Mouse (Mus musculus) spleen, embryonic (tissue): Measurements from ENCODE around the gene Dhx32.

Source experiments
- CTCF ChIA-PET: fragments of 350-600 bp; sonication (Branson Sonifier 250); formaldehyde crosslinking; loops from one replicate; lab custom pipeline; 2022; lab: Charles Lee

The Dhx32 gene

DNA sequence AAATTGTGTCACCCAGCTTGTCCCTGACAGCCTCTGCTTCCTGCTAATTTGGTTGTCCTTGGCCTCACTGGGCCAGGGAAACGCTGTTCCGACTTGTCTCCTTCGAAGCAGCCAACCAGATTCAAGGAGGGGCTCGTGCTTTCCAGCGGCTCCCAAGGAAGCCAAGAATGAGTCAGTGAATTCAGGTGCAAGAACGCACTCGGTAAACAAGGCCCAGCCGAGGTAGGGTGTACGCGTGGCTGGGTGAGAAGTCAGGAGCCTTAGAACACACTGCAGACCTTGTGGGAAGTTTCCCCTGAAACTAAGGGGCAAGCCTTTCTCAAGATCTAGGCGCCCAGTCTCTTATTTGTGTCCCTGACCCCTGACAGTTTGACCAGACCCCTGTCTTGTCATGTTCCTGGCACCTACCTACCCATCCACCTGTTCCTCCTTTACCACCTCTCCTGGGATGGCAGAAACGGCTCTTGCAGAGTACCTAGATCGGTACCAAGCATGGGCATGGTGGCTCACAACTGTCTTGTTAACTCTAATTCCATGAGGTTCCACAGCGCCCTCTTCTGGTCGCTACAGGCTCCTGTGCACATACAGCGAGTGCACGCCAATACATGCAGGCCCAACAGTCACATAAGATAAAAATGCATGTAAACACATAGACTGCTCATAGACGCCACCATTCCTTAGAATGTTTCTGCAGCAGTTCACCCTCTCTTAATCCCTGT is at the start of gene Dhx32:
TSS of gene Dhx32 (minus strand) at position 10 of the 719 bp plus-strand sequence.
- CTCF ChIA-PET: no interaction called here

DNA sequence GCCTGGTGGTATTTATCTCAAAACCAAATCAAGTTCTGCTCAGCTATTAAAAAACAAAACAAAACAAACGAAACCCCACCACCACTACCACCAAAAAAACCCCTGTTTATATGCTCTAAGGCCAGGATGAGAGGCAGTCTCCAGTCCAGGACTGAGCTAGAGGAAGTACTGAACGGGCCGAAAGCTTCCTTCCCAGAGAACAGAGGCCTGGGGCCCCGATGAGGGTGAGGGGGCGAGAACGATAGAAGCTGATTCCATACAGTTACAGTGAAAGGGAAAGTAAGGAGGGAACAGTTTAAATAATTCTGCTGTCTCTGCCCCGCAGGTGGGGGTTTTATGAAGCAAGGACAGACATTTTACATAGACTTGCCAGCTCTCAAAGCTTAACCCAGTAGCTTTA is 47.1 kb upstream of the Dhx32 start:
- CTCF ChIA-PET: no interaction called here

DNA sequence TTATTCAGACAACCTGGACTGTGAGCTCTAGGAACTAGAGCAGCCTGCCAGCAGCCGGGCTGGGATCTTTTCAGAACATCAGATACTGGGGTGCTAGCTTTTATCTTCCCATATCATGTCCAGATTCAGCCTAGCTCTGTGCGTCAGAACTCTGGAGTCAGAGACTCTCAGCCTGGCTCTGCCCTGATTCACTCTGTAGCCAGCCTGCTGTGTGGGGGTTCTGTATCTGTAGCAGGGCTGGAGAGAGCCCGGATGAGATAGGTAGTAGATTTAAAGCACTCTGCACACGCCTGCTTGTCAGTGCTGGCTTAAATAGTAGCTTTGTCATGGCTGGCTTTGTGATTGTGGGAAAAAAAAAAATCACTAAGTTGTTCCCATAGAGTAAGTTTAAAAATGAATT is 46.0 kb upstream of the Dhx32 start:
- CTCF ChIA-PET: interaction anchor here (0.6 kb wide), 1 partner anchor 29 kb away, joined by 5 read pairs; no protein-coding TSS in a partner anchor

DNA sequence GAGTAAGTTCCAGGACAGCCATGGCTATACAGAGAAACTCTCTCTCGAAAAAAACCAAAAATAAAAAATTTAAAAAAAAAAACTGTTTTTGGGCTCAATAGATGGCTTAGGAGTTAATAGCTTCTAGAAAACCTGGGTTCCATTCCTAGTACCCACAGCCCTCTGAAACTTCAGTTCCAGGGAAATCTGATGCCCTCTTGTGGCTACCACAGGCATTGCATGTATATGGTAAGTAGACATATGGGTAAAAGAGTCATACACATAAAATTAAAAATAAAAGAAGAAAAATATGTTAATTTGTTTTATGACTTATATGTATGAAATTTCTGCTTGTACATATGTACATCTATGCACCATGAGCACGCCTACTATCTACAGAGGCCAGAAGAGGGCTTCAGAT is 42.1 kb upstream of the Dhx32 start:
- CTCF ChIA-PET: no interaction called here

DNA sequence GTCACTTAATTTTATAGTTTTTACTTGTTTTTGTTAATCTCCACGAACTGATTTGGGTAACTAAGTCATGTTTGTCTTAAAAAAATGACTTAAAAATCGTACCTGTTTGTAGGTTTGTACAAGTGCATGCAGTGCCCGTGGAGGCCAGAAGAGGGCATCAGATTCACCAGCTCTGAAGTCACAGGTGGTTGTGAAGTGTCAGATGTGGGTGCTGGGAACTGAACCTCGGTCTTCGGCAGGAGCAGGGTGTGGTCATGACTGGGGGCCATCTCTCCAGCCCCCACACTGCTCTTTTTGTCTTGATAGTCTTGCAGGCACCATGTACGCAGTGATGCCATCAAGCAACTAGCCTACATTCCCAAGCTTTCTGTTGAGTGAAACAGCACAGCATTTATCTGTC is 41.2 kb upstream of the Dhx32 start:
- CTCF ChIA-PET: no interaction called here

DNA sequence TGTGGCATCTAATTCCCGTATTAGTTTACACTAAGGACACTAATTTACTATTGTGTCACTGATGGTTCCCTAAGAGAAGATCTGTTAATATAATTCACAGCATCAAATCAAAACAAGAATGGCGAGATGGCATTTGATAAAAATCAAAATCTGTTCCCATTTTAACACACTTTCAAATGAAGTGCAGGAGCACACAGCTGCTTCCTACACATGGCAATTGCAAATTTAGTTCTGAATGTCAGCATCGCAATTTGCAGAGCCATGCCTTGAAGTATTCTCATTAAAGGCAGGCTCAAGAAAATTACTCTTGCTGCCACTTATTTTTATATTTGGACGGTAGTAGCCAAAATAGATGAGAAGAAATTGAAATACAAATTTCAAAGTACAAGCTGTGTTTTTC is 30.8 kb upstream of the Dhx32 start:
- CTCF ChIA-PET: no interaction called here

DNA sequence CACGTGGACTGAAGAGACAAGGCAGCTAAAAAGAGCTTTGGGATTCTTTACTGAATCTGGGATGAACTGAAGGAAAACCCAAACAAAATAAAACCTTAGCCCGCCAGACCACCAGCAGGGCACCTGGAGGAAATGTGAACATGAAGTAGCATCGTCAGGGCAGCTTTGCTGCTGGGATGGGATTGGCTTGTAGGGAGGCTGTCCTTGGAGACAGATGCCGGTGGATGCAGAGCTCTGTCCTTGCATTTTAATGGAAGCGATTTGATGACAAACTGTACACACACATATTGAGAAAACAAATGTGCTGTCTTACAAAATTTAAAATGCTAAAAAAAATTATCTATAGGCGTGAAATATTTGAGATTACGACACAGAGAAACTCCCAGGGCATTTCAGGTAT is 30.4 kb upstream of the Dhx32 start:
- CTCF ChIA-PET: no interaction called here

DNA sequence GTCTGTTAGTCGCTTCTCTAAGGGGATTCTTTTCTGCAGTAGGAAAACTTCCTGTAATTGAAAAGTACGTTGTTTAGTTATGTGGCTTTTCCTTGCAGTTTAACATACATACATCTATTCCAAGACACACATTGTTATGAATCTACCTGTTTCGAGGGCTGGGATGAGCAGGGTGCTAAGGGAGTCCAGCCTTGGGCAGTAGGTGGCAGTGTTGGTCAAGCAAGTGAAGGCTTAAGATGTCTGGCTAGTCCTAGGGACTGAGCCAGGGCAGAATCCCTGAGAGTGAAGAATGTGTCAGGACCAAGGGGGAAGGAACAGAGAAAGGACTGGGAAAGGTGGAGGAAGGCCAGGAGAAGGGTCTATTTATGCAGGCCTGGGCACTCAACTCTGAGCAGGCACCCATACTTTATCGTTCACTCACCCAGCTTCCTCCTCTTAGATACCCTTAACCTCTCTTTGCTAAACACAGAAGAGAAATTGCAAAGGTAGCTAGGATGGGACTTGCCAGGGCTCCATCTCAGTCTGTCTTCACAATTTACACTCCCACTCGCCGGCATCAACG is 23.2 kb upstream of the Dhx32 start:
- CTCF ChIA-PET: no interaction called here

DNA sequence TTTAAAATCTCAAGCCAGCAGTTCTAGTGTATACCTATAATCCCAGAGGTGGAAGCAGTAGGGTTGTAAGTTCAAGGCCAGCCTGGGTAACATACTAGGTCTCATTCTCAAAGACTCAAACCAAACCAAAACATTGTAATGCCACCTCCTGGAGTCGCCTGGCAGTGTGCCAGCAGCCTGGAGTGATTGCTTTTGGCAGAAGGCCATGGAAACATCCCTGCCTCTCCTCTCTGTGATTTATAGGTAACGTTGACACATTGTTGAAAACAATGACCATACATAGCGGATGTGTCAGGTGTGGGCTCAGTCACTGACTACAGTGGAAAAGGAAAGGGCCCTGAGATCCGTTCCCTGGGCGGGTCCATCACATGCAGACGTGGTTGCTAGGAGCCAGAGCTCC is 19.3 kb upstream of the Dhx32 start:
- CTCF ChIA-PET: no interaction called here

DNA sequence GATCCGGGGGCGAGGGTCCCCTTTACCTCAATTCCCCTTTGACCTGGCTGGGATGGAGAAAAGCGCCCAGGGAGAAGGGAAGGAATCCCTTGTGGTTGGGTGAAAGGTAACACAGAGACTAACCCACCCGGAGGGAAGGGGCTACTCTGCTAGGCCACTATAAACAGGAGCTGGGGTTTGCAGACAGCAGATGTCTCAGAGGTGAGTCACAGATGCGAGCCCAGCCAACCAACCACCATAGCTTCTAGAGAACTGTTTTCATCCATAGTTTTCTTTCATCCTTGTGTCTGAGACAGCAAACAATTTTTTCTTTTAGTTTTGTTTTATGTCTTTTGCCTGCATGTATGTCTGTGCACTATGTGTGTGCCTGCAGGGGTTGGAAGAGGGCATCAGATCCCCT is 17.4 kb upstream of the Dhx32 start:
- CTCF ChIA-PET: no interaction called here

DNA sequence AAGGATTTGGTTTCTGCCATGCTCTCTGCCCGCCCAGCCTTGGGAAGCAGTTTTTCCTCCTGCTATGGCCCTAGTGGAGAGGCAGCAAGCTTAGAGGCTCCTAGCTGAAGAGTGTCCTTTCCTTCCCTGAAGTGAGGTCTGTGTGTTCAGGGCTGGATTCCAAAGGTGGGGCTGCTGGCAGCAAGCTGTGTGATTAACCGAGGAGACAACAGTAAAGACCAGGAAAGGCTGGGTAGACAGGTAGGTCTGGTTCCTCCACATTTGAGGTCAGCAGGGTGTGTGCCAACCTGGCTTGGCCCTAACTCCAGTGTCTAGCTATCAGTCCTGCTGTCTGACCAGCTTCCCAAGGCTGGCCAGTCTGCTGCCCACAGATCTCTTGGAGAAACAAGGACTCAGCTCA is 12.2 kb upstream of the Dhx32 start:
- CTCF ChIA-PET: interaction anchor here (0.6 kb wide), 1 partner anchor 1134 kb away, joined by 5 read pairs; no protein-coding TSS in a partner anchor

DNA sequence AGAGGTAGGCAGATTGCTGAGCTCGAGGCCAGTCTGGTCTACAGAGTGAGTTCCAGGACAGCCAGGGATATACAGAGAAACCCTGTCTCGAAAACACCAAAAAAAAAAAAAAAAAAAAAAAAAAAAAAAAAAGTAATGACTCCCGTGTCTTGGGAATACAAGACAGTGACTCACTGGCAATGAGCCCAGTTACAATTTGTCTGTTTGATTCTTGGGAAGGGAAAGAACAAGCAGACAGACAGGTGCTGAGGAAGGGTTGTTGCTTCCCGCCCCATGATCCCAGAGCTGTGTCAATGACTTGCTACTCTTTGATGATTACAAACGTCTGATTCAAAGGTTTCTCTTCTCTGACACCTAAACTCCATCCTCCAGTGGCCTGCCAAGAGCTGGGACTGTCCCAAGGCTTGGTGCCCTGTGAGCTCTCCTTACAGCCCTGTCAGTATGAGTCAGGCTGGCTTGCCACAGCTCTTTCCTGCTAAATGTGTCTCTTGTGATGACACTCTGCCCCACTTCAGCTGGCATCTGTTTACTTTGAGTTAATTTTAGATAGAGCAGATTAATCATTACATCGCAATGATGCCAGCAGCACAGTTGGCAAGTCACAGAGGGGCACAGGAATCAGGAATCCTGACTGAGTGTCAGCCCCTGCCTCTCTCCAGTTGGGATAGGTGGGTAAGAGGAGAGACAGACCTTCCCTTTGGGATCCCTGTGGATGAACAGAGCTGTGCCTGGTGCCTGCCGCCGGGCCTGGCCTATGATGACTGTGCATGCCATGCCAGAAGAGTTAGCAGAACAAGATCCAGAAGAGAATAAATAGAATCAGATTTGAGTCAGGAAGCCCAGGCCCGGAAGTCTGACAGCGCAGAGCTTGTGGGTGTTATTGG is 11.0 kb upstream of the Dhx32 start:
- CTCF ChIA-PET: no interaction called here

DNA sequence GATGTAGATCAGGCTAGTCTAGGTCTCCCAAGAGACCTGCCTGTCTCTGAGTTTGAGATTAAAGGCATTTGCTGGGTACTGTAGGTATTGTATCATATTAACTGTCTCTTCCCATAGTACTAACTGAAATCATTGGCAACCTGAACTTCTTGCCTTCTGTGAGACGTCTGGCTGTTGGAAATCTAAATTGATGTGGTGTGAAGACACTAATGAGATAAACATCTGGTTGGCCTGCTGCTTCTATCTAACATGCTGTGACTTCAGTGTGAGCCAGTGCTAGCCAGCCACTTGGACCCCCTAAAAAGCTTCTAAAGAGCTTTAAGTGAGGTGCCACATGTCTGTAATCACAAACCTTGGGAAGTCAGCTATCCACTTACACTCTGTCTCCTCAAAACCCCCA is 10.2 kb upstream of the Dhx32 start:
- CTCF ChIA-PET: no interaction called here

DNA sequence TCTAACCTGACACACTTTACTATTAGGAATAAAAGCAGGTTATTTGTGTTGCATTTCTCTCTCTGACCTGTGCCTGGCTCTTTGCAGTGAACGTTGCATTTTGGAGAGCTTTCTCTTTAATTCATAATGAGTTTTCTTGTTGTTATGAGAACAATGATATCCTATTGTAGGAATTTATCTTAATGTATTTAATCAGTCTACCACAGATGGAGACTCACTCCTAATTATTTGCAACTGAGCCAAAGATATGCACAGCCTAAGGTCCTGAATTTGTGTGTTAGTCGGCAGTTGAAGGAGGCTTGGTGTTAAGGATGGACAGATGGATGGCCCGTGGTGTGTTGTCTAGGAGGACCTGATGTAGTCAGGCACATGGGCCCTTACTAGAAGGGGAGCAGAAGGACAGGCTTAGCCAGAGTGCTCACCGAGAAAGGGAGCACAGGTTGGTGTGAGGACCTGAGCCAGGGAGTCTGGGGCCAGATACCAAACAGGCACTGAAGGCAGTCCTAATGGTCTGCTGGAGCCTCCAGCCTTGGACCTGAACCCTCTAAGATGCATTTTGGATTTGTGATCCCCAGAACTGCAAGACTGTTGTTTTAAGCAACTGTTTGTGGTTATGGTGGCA is 8.2 kb upstream of the Dhx32 start:
- CTCF ChIA-PET: no interaction called here

DNA sequence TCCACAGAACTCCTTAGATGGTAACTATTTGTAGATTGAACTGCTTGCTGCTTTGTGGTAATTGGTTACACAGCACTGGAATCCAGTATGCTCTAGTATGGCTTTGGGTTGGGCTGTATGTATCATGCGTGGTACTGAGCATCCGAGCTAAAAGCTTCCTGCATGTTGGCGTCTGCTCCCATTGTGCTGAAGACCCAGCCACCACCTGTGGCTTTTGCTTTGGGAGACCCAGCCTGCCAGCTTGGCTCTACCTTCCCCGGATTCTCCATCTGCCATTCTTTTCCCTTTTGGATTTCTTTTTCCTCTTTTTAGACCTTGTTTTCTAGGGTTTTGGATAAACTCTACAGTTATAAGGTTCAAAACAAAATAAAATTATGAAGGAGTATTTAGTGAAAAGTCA is 7.6 kb upstream of the Dhx32 start:
- CTCF ChIA-PET: no interaction called here

DNA sequence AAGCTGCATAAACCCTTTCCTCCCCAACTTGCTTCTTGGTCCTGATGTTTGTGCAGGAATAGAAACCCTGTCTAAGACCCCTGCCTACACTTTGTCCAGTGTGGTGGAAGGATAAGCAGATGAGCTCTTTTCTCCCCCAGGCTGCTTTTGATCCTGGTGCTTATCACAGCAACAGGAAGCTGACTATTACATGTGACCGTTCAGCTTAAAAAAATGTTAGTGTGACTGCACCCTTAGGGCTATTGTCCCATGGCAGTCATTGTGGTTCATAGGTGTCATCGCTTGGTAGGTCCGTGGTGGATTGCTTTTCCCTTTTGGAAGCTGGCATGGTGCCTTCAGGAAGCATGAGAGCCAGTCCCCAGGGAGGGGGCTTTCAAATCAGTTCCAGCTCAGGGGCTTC is 5.6 kb upstream of the Dhx32 start:
- CTCF ChIA-PET: no interaction called here

DNA sequence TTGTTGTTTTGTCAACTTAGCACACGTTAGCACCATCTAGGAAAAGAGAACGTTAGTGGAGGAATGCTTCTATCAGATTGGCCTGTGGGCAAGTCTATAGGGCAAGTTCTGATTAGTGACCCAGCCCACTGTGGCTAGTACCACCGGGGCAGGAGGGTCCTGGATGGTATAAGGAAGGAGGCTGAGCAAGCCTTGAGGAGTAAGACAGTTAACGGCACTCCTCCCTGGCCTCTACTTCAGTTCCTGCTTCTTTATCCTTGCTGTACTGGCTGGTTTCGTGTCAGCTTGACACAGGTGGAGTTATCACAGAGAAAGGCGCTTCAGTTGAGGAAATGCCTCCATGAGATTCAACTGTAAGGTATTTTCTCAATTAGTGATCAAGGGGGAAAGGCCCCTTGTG is 5.0 kb upstream of the Dhx32 start:
- CTCF ChIA-PET: no interaction called here

DNA sequence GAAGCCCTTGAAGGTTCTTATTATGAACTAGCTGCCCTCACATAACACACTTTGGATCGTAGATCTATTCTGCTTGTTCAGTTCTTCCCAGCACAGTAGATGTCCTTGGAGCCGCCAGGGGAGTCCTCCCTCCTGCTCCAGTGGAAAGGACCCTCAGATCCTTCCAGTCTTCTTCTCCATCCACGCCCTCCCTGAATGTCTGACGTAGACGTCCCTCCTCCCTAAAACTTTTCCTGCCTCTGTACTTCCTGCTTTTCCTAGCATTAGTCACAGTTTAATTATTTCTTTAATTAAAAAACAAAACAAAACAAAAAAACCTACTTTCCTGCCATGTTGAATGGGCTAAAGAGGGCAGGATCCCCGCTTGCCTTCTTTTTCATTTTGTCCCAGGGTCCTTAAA is 535 bp downstream of the Dhx32 start:
- CTCF ChIA-PET: no interaction called here

DNA sequence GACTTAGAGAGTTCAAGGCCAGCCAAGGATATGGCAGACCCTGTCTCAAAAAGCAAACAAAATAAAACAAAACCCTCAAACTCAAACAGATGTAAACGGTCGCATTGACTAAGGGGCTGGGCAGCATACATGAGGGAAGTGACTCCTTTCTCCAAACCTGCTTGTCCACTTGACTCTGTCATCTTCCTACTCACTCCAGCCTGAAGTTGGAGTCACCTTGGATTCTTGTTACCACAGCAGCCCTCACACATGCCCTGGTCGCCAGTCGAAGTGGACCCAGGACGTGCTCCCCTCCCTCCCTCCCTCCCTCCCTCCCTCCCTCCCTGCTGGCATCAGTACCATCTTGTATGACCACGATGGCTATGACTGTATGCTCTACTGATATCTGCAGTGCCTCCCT is 943 bp downstream of the Dhx32 start:
- CTCF ChIA-PET: no interaction called here

DNA sequence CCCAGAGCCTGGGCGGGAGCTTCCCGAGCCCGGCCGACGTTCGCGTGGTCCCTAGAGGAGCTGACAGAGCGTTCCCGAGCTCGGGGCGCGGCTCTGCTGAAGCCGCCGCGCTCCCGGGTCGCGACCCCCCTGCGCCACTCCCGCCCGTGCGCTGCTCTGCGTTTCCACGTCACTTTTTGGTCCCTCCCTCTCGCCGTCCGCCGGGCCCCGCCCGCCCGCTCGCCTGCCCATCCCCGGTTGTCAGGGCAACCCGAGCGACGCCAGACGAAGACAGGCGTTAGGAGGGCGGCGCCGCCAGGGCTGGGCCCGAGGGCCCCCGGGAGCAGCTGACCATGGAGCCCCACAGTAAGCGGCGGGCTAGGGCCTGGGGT is 5.9 kb downstream of the Dhx32 start, which contains the start of gene Fank1:
TSS of gene Fank1 (plus strand) at position 236 of the 371 bp plus-strand sequence.
- CTCF ChIA-PET: interaction anchor here (0.6 kb wide), 1 partner anchor 140 kb away, joined by 3 read pairs; no protein-coding TSS in a partner anchor

DNA sequence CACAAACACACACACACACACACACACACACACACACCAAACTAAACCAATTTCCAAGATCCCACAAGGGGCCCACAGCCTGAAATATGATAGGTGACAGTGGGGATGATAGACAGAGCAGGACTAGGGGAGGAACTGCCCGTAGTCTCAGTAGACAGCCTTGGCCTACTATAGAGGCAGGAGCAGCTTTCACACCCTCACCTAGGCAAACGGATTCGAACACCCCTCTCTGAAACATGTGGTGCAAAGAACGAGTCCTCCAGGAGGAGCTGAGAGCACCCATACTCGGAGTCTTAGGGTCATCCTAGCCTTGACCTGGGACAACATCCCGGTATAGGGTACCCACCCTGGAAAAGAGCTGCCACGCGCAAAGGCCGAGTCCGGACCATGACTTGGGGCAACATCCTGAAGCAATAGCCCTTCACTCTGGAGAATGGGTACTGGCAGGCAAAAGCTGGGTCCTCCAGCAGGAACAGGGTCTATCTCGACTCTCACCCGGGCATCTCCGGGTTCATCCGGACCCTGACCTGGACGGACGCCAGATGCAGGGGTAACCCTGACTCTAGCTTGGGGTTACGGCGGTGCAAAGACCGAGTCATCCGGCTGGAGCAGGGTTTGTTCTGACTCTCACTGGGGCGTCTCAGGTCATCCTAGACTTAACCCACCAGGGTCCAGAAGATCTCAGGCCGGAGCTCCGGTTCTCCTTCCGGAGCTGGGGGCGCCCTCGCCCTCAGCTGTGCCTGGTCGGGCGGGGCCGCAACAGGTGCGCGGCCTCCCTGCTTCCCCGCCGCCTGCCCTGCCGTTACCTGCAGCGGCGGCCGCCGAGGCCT is 6.5 kb downstream of the Dhx32 start:
- CTCF ChIA-PET: interaction anchor here (0.5 kb wide), 1 partner anchor 12 kb away, joined by 5 read pairs; no protein-coding TSS in a partner anchor
